Mouse (Mus musculus) mouse trophoblast stem cell (cell line): ENCODE measurements around the gene Nav1.

ENCODE experiments used
- in situ Hi-C, 2 experiments: fragments of 300-500 bp; cut with MseI, MboI; formaldehyde crosslinking; loops; 2 replicates in 1 of 2; 3 replicates in 1 of 2; pipeline ENCODE4 v1.15.1; 2025

Gene Nav1

DNA sequence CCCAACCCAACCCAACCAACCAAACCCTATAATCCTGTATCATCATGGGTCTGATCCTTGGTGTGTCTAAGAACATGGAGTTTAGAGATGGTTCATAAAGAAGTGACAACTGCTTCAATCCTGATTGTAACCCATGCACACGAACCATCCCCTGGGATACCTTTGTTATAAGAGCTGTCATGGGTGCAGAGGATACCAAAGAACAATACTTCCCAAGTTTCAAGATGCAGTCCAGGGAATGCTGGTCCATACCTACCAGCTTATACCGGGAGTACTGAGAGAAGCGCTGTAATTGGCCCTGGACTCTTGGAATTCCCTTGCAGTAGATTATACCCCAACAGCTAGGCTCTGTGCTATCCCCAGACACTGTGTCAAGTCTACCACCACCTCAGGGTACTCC is 165.2 kb downstream of the Nav1 start:
- in situ Hi-C loops, result no loop called here

DNA sequence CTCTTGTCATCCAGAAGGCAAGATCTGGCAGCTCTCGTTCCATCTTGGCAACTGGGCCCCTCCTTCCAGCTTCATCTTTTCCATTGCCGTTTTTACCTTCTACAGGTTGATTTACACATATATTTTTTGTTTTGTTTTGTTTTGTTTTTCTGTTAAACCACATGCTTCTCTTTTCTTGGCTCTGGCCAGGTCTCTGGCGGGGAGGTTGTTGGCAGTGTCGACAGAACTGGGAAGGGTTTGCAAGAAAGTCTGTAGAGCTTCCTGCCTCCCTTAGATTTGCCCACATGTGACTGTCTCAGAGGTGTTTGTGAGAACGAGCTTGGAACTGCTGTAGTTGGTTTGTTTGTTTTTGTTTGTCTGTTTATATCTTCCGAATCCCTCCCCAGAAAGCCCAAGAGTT is 166.1 kb downstream of the Nav1 start:
- in situ Hi-C loops, result no loop called here

DNA sequence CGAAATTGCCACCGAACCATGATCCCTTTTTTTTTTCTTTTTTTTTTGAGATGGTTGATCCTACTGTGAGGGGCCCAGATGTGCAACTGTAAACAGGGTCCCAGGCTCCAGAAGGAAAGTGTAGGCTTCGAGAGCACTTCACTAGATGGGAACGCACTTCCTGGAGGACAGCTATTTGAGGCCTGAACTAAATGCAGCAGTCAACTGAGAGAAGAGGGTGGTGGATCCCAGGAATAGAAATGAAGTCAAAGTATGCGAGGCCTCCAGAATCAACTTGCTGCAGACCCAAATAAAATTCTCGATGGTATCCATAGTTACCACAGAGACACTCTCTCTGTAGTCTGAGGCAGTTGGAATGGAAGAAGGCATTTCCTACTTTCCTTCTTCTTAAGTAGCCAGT is 168.3 kb downstream of the Nav1 start:
- in situ Hi-C loops, result no loop called here

DNA sequence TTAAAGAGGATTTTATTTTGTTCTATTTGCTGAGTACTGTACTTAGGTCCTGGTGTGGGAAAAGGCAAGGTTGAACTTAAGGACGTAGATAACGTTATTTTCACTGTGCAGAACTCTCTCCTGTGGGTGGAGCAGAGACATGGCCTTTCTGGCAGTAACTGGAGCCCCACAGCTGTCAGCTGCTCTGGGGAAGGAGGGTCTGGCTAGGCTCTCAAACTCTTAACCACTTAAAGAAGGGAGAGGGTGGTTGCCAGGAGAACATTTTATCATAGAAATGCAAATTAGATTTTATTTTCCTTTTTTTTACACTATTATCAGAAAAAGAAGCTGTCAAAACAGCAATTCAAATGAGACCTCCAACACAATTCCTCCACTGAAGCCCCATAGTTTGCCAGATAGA is 171.3 kb downstream of the Nav1 start:
- in situ Hi-C loops, result no loop called here

DNA sequence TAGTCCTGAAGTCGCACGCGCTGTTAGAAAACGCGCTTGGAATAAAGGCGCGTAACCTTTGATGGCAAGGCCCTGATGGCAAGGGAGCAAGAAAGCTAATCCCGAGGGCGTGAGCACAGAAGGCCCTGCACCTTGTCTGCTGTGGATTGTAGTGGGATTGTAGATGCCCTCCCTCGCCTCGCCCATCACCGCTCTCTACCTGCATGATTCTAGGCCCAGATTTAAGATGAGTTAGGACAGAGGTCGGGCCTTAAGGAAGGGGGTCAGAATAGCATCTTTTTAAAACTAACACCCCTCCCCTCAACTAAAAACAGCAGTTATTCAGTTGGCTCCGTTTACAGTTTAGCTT is 176.5 kb downstream of the Nav1 start:
- in situ Hi-C loops, result no loop called here

DNA sequence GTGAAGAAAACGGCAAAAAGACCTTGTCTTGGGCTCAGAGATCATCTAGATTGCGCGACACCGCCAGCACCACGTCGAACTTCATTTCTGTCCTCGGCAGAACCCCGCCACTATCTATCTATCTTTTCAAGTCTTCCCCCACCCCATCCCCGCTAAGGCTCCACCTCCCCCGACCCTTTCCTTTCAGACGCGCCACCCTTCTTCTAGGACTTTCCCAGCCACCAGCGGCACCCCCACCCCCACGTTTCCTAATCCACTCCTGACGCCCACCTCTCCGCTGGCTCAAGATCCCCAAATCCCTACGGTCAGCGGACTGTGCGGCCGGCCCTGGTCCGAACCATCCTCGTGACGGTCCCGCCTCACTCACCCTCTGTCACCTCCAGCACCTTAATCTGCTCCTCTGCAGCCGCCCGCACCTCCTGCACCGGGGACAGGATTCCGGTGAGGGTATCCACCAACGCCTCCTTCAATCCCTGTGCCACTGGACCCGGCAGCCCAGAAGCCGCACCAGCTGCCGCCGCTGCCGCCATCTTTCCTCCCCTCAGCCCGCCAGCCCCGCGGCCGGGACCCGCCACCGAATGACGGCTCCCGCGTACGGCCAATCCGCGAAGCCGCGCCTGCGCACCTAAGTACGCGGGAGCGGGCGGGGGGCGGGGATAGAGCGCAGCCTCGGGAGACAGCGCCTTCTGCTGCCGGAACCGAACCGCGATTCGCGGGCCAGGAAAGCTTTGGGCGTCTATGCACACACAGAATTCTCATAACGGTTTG is 177.0 kb downstream of the Nav1 start, which contains the start of gene Ipo9:
Gene Ipo9 (minus strand): TSS at position 599 of the 768 bp plus-strand sequence.
- in situ Hi-C loops, result no loop called here

DNA sequence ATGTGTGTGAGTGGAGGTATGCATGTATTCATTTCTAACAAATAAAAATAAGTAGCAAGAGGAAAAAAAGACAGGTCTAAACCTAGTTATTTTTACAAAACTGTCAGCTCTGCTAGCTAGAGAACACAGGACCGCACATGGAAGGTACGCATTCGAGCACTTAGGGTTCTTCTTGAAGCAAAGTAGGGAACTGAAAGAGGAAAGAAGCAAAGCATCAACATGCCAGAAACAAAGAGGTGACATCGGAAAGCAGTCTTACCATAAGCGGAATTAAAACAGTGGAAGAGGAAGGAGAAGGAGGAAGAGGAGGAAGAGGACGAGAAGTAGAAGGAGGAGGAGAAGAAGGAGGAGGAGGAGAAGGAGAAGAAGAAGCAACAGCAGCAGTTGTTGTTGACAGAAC is 179.7 kb downstream of the Nav1 start:
- in situ Hi-C loops, result no loop called here

DNA sequence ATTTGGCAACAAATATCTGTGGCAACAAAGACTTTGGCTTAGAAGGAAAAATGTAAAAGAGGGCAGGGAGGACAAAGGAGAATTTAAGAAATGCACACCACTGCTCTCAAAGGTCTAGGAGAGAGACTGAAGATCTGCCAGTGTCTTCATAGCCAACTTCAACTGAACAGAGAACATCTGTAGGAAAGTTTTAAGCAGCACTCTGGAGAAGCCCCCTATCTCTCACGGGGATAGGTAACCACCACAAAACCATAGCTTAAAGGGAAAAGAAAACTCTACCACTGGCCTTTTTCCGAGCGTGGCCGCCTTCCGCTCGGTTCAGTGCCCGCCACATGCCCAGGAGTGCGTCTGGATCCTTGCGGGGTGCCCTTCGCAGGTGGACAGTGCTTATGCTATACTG is 180.4 kb downstream of the Nav1 start:
- in situ Hi-C loops, result no loop called here

DNA sequence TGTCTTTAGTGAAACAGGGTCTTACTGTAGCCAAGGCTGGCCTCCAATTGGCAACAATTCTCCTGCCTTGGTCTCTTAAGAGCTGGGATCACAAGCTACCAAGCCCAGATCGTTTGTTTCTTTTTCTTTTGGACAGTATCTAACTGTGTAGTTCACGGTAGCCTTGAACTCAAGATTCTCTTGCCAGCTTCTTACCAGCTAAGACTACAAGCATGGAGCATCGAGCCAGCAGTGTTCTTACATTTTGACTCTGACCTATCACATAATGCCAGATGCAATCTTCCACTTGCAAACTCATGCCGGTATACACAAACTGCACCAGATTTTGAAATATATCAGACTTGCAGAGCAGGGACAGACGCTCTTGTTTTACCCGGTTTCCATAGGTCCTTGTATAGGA is 184.3 kb downstream of the Nav1 start:
- in situ Hi-C loops, result no loop called here

DNA sequence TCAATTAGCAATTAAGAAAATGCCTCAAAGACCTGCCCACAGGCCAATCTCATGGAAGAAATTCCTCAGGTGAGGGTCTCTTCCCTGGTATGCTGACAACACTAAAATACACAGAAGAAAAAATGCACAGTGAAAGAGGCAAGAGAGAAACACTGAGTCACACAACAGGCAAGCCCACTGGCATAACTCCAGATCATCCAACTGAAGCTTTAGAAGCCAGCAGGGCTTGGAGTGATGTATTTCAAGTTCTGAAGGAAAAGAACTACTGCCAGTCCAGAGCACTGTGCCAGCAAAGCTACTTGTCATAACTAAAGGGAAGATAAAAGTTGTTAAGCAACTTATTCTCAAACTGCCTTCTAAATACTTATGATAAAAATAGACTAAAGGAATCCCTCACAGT is 193.1 kb downstream of the Nav1 start:
- in situ Hi-C loops, result no loop called here

DNA sequence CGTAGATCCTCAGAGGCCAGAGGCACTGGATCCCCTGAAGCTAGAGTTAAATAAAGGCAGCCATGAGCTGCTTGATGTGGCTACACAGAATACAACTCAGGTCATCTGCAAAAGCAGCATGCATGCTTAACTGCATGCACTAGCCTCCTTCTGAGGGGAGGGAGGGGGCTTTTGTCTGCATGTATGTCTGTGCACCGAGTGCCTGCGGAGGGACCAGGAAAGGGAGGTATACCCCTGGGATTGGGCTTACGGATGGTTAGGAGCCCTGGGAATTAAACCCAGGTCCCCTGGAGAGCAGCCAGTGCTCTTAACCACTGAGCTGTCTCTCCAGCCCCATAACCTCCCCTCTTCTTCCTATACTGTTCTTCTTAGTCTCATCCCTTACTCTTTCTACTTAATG is 195.0 kb downstream of the Nav1 start:
- in situ Hi-C loops, result no loop called here

DNA sequence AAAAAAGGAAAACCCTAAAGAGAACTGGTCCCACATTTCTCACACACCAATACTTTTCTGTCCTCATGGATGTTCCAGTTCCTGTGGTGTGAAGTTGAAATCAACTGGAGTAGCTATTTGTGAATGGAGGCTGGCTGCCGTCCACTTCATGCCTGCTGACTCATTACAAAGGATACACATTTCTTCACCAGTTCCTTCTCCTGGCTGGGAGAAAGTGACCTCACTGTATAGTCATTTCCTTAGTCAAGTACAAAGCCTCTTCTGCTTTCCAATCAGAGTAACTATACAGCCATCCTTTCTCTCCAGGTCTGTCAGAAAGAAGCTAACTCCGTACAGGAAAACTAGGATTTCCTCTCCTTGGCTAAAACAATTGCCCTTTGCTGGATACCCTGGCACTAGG is 196.1 kb downstream of the Nav1 start:
- in situ Hi-C loops, result no loop called here

DNA sequence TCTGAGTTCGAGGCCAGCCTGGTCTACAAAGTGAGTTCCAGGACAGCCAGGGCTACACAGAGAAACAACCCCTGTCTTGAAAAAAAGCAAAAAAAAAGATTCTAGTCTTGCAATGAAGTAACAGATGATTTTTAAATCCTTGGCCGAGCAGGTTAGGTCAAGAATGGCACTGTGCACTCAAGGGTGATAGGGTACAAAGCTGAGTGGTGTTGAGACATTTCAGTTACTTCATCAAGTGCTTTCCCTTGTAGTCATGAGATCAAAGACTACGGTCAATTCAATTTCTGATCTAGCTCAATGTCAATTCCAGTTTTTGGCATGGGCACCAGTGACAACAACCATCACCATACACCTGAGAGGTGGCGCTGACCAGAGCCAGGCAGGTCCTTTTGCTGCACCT is 198.1 kb downstream of the Nav1 start:
- in situ Hi-C loops, result no loop called here

DNA sequence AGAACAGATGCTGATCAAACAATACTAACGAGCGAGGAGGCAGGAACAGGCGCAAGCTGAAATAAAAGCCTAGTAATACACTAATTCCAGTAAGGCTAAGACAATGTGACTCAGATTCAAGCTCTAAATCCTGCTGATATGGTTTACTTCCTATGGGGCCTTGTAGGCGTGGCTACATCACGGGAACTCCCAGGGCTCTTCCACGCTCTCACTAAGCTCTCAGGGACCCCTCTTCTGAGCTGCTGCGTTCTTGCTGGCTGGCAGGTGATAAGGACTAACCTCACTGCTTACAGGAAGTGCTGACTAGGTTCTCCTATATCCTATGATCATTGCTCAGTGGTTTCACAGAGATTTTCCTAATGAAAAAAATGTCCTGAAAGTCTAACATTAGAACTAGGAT is 201.7 kb downstream of the Nav1 start:
- in situ Hi-C loops, result no loop called here

DNA sequence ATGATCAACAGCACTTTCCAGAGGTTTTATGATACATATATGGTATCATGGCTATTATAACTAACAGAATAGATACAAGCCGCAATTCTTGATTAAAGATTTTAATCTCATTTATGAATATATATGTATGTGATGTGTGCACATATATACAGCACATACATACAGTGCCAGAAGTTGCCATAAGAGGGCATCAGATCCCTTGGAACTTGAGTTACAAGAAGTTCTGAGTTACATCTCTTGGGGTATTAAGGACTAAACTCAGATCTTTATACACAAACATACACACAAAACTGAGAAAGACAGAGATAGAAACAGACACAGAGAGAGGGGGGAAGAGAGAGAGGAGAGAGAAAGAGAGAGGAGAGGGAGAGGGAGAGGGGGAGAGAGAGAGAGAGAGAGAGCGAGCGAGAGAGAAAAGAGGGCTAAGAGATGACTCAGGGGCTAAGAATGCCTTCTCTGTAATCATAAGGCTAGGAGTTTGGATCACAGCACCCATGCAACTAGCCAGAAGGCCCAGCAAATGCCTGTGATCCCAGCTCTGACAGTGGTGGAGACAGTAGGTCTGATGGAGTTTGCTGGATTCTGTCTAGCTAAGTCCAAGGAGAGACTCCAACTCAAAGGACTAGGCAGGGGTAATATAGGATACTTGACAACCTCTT is 205.5 kb downstream of the Nav1 start:
- in situ Hi-C loops, result no loop called here

DNA sequence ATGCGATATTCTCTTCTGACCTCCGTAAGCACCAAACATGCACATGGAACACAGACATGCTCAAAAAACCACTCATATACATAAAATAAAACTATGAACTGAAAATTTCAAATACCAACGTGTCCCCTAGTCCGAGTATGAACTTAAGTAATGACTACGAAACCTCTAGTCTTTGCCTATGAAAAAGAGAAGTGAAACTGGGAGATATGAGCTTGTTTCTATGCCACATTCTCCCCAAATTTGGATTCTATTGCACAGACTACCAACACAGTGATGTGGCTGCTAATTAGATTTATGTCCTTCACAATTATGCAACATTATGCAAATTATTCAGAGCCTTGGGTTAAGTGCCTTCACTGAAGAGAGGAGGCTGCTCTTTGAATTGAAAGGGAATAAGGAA is 207.6 kb downstream of the Nav1 start:
- in situ Hi-C loops, result no loop called here

DNA sequence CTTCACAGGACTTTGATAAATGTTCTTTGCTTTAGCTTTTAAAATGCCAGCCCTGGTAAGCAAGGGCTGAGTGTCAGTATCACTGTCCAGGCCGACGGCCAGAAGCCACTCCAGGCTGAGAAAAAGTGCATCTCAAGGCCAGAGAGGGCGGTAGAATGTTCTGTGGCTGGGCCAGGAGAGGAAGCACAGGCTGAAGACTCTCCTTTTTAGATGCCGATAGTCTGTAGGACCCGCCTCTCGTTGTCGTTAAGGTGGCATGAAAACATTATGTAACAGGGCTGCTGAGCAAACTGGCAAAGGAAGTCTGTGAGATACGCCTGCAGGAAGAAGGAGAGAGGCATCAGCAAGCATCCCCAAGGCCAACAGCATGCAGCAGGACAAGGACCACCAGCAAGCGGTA is 221.9 kb downstream of the Nav1 start:
- in situ Hi-C loops, result no loop called here
